Mouse (Mus musculus) cortical plate, adult 2 months (tissue): Measurements from ENCODE around the gene Camk1d.

ENCODE experiments used
- CTCF ChIP-seq: fragments of 200-500 bp; IDR thresholded peaks from 2 replicates; pipeline ENCODE4 v1.5.1; 2011; ENCODE audit warnings: mild to moderate bottlenecking, control low read depth, low read length; ENCODE audit not compliant: insufficient read depth; ENCODE audit errors: extremely low read depth
- POLR2A ChIP-seq: fragments of 200-500 bp; IDR thresholded peaks from 2 replicates; pipeline ENCODE4 v1.6.1; 2011; ENCODE audit warnings: mild to moderate bottlenecking, low read length, control low read depth; ENCODE audit not compliant: insufficient read depth; ENCODE audit errors: extremely low read depth

GRCm38 (mm10) chr2:5357056-5357455 lies 357.3 kb downstream of the Camk1d start:
- TF ChIP-seq CTCF = no peak
- TF ChIP-seq POLR2A = no peak
